Mouse (Mus musculus) testis, postnatal 14 days (tissue): Measurements from ENCODE around the gene Lipe.
"Not testable (repeated sequence)": the region's sequence is repeated elsewhere in the genome, so short reads cannot be mapped to it uniquely, and the experiment has no call there.

Experiments used
- DNase-seq: peaks from one replicate; pipeline ENCODE4 v3.0.0; 2021; ENCODE audit warnings: low spot score

The Lipe gene

DNA sequence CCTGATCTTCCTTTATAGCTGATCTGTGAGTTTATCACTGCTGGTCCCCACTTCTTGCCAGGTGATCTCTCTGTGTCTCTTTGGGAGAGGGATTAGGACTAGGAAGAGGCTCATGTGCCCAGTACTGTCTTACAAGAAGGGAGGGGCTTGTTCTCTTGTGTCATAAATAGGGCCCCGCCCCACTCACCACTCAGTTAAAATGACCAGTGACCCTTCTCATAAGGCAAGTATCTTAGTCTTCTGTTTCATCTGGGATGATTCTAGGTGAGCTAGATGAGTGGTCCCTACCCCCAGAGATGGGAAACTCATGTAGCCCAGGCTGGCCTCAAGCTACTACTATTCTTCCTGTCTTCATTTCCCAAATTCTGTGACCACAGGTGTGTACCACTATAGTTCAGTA is at the start of gene Lipe:
TSS of gene Lipe (minus strand) at position 101 of the 400 bp plus-strand sequence.
- DNase-seq: no peak

DNA sequence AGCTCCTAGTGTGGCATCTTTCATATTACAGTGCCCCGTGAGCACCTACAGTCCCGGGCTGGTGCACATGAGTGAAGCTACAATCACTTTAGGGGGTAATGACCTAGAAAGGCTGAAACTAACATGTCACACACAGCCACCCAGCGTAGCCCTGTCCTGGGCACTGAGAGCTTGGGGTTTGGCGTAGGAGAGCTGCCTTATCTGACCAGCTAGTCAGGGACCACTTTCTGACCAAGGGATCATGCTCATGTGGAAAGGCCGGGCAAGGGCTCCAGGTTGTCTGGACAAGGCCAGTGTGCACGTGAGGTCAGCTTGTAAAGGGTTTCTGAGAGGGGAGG is 42.3 kb upstream of the Lipe start:
- DNase-seq: no peak

DNA sequence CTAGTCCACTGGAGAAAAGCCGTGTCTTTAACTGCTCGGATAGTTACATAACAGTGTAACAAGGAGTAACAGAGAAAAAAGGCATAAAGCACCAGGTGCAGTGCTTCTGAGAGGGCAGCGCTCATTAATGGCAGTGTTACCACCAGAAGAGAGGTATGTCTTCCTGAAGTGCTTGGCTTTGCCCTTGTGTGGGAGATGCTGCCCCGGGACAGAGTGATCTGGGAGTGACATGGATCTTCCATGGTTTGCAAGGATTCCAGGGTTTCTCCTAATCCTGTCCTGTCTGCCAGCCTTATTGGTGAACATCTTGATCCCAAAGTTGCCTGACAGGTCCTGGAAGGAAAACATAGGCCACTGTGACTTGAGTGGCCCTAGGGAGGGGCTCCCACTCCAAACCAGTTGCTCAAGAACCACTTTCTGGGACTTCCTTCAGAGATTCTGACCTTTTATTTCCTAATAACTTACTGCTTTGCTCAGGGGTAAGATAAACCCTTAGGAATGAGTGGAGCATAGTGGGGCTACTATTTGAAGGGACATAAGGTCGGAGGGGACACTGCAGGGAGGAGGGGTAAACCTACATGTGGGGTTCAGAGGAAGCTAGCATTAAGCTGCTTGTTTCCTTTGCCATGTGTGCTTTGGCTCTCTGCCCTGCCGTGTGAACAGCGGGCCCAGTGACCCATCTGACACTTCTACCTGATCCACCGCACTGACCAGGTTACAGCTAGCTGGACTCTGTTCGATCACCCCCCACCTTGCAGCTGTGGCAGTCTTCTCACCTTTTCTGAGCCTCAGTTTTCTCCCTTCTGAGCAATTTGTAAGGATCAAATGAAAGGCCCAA is 41.7 kb upstream of the Lipe start:
- DNase-seq: no peak

DNA sequence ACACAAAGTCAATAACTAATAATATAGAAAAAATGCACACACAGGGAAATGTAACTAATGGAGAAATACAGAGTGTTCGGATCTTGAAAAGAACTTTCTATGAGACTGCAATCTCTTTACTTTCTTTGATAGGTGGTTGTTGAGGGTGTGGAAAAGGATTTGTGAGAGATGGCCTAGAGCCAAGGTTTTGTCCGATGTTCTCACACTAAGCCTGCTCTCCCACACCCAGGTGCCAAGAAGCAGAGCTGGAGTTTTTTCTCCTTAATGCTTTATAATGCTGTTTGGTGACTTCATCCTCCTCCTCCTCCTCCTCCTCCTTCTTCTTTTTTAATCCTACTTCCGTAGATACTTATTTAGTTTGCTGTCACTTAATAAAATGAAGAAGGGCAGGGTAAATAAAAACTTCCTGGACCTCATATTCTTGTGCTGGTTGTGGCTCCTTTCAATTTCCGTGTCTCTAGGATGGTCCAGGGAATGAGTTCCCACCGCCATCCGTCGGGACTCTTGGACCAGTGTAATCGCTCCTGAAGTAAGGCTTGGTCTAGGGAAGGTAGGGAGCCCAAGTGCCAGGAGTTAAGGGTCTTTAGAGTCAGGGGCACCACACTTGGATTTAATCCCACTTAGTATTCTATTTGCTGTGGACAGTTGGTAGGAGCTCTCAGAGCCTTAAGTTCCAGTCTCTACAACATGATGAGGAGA is 40.8 kb upstream of the Lipe start:
- DNase-seq: no peak

DNA sequence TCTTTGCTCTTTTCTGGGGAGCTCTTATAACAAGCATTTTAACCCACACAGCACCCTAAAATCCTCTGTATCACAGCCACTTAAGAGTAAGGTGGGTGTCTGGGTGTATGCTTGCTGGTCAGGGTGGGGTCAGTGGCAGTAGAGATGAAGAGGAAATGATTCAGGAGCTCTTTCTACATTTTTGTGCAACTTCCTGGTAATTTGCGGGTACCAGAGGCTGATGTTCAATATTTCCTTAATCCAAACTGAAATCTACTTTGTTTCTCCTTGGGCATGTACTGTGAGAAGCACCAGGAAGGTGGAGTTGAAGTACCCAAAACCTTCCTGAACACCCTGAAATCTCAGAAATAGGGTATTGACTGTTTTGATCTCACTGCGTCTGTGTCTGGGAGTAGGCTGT is 38.2 kb upstream of the Lipe start:
- no peak for DNase-seq

DNA sequence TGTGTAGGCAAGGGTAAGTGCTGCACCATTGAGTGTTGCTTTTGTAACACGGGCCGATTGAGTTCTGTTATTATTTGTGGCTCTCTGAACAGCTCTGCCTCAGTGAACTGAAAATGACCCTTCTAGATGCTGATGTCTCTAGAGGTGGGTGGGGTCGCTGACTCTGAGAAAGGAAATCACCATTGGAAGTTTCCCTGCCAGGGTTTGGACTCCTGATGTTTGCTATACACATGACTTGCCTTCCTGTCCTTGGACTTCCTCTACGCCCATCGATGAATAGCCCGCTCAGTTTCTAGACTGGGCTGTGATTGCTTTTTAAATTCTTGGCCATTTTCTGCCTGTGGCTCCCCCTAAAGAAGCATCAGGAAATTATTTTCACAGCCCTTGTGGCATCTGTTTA is 37.7 kb upstream of the Lipe start:
- no peak for DNase-seq

DNA sequence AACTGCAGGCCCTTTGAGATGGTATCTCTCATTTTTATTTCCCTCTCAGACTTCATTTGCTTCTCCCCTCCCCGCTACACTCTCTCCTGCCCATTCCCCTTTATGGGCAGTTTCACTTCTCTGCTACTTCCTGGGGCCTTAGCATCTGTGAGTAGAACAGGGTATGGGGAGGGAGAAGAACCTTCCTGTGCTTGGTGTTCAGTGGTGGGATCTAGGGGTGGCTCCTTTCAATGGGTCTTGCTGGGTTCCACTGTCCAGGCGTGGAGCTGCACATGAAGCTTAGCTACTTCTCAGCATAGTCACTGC is 37.0 kb upstream of the Lipe start:
- DNase-seq: no peak

DNA sequence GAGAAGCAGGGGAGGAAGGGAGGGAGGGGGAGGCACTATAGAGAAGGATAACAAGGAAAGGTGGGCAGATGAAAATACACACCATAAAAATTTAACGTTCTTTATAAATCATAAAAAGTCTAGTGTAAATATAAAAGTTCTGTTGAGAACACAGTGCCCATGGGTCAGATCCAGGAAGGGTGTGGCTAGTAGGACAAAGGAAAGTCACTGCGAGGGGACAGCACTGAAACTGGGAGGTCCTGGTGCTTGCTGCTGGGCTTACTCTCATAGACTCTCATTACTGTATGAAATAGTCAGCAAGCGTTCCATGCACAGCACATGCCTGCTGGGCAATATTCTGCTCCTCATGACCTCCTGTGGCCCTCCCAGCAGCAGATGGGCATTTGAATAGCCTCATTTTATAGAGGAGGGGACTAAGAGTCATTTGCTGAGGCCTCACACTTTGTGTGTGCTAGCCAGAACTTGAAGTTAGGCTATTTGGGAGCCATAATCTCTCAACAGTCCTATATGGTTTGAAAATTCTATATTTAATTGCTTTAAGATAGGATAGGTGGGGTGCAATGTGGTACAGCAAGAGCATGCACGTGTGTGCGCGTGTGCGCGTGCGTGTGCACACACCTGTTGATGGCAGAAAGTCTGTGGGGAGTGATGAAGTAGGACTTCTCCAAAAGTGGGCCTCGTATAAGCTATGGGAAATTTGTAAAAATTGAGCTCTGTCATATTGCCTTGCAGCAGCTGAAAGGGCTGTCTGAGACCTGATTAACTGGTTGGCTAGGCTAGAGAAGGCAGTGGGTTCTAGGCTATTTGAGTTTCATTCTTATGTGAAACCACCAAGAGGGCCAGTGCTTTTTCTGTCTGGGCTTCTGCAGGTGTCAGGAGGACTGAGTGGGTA is 36.4 kb upstream of the Lipe start:
- no peak for DNase-seq

DNA sequence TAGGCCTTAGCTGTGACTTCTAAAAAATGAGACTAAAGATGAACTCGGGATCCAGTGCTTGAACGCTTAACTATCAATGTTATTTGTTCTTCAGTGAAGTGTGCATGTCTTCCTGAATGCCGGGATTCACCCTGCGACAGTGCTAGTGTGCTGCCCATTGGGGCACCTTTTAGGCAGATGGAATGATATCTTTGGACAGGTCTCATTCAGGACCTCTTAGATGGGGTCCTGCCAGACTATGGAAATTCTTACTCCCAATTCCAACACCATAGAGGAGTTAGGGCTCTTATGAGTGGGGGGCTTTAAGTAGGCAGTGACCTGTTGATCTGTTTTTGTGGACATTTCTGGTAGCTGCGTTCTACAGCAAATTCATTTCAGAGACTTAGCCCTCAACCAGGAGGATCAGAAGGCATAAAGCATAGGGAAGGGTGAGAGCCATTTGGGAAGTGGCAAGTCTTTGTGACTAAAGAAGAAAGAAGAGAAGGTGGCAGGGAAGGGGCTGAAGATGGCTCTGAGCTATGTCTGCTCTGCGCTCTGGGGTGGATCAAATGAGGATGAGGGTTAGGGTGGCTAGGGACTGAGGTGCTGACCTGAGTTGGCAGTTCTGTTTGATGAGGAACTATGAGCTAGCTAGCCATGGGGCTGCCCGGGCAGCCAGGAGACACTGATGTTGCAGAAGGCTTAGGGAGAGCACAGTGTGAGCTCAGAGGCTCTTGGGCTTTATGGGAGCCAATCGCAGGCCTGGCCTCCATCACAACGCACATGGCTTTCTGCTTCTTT is 35.5 kb upstream of the Lipe start:
- no peak for DNase-seq

DNA sequence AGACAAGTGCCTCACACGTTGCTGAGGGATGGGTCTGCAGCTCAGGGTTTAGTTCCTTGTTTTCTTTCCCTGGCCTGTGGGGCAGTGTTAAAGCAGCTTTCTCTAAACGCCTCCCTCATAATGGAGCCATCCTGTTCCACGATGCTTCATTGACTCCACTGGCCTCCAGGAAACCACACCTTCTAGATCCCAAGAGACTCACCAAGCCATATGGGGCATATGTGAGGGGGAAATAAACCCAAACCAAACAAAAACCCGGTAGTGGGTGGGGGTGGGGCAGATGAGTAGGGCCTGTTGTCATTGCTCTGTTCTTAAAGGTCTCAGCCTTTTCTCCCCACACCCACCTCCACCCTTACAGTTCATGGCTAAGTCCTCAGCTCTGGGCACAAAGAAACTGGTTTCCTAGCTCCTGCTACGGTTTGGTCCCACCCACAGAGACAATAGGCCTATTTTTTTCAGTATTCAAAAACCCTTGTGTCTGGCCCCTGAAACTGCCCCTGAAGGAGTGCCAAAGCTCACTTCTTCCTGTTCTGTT is 34.6 kb upstream of the Lipe start:
- DNase-seq: no peak

DNA sequence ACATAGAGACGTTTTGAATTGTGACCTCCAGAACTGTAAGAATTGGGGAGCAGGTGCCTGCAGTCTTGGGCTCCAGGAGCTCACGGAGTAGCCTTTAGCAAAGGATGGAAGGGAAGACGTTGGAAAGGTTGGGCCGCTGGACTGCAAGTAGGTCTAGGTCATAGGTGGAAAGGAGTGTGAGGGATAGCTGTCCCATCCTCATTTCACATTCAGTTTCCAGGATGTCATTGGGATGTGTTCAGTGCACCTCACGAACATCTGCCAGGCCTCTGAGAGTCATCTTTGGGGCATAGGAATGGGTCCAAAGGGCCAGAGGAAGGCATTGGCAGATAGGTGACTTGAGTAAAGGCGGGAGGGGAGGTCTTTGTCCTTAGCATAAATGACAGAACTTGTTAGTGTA is 33.9 kb upstream of the Lipe start:
- DNase-seq: no peak

DNA sequence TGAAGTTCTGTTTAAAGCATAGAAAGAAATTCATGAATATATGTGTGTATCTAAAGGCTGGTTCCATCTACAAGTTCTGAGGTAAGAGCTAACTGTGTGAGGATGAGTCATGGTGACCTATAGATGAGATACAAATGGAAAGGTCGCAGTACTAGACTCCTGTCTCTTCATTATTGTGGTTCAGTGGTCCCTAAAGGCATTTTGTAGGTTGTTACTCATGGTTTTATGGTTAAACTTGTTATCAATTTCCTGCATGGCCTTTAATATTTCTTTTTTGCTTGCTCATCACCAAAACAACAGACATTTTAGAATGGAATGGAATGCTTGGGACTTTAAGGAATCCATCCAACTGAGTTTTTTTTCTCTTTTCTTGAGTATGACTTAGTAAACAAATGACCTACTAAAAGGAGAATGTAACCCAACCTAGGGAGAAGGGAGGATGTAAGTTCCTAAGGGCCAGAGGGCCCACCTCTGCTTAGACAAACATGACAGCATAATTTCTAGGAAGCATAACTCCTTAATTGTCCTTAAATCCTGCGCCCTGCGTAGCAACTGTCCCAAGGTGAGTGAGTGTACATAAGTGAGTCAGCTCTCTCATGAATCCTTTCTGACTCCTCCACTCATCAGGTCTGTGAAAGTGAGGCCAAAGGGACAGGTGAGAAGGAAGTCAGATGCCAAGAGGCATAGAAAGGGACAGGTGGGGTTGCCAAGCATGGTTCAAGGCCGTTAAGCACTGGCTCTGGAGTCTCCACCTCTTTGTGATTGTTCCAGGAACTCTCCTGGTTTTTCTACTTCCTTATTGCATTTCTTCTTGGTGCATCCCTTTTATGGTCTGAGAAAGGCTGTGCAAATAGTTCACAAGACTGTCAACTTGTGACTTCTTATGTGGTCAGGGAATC is 31.6 kb upstream of the Lipe start:
- DNase-seq: no peak

DNA sequence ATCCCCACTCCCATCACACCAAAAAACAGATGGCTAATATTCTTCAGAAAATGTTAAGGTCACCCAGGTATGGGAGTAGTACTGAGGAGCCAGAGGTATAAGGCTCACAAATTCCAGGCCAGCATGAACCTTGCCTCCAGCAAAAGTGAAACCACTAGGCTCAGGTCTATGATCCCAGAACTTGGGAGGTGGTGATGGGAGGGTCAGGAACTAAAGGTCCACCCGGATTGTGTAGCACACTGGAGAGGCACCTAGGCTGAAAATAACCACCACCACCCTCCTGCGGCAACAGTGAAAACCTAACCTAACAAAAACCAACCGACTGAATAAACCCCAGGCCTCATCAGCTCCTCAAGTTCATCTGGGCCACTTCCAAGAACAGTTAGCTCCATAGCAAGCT is 29.8 kb upstream of the Lipe start:
- no peak for DNase-seq

DNA sequence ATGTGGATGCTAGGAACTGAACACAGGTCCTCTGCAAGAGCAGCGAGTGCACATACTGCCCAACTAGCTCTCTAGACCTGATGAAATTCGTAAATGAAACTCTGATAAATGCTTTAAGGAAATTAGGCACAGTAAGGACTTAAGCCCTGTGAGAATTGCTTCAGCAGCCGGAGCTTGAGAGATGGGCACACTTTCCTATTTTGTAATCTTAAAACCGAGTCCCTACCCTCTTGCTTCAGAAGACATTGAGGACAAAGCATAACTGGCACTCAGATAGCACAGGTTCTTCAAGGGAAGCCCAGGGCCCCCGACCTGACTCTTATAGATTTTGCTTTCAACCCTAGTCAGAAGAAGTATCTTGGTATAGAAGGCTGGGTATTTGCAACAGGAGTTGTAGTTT is 28.6 kb upstream of the Lipe start:
- no peak for DNase-seq

DNA sequence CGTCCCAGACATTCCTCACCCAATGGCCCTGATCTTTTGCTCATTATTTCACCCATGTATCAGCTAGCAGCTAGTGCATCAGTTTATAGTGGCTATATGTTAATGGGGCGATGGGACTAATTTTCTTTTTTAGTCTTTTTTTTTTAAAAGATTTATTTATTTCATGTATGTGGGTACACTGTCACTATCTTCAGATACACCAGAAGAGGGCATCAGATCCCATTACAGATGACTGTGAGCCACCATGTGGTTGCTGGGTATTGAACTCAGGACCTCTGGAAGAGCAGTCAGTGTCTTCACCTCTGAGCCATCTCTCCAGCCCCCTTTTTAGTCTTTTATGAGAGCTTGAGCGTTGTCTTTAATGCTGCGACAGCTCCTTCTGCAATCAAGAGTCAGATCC is 27.9 kb upstream of the Lipe start:
- not testable (repeated sequence) for DNase-seq

DNA sequence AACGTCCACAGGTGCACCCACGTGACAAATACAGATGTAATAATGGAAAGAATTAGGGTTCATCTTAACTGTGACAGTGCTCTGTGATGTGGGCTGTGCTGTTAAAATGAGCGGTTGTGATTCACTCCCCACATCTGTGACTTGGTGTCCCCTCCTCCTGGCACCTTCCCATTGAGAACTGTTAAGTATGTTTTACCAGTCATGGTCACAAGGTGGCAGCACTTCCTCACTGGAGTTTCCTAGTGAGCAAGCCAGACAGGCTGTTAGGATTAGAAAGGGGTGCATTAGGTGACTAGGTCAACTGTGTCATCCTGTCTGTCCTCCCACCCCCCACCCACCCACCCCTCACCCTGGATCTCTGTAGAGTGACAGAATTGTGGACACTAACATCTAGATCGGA is 25.9 kb upstream of the Lipe start:
- peak; percentile 43 for DNase-seq

DNA sequence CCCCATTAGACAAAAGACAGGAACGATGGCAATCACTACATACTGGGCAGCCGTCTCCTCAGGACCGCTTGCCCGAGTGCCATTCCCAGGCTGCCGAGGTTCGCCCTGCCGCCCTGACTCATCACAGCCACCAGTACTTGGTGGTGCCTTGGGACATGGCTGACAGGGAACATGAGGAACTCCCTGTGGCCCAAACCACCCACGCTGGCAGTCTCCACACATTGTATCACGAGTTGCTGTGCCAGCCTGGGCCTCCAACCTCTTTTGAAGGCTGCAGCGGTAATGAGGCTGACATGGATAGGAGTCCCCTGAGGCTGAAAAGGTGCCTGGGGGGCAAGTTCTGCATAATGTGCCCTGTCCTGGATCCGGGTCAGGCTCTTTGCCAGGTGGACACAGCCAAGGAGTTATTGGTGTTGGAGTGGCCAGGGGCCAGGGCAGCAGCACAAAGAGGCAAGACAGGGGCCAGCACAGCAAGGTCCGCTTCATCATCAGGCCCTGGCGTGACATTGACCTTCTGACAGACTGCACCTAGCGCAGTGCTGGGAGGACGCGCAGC is 23.9 kb upstream of the Lipe start:
- DNase-seq: no peak

DNA sequence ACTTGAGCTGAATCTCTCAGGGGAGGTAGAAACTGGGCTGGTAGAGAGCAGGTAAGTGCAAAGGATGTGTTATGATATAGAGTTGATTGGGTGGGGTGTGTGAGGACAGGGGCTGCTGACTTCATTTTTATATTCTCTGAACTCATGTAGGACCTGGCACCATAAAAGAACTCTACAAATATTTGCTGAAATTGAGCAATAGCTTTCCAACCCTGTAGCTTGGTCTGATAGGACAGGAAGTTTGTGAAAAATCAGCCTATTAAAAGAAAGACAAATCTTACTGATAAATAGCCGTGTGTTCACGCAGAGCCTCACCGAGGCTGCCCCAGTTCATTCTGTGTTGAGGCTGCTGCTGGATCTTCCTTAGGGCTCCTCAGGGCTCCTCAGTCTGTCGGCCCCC is 21.4 kb upstream of the Lipe start:
- no peak for DNase-seq

DNA sequence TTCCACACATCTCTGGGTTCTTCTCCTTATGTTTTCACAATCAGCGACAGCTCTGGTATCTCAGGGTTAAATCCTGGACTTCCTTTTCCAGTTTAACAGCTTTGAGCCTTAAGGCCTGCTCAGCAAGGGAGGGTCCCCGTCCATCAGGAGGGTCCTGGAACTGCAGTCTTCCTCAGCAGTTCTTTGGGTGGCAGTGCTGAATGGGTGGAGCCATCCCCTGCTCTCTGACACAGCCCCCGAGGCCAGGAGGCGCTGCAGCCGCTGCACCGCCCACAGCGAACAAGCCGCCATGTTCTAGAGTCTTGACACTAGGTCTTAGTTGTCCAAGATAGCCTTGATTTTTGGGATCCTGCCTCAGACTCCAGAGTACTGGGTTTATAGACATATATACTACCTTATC is 21.0 kb upstream of the Lipe start:
- DNase-seq: no peak

DNA sequence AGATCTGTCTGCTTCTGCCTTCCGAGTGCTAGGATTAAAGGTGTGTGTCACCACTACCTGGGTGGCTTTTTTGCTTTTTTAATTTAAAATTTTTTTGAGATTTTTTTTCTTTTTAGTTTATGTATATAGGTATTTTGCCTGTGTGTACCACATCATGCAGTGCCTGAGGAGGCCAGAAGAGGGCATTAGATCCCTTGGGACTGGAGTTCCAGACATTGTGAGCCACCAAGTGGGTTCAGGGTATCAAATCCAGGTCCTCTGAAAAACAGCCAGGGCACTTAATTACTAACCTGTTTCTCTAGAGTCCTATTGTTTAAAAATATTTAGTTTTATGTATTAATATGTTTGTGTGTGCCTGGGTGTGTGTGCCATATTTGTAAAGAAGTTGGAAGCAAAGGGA is 19.1 kb upstream of the Lipe start:
- no peak for DNase-seq
